Mouse (Mus musculus): Measurements from ENCODE around the gene Fgfr2. TPM values are rescaled to one million over a fixed set of nuclear protein-coding genes. Genes with fewer than 3 reads are reported as not detected.
"Not testable (repeated sequence)": the region's sequence is repeated elsewhere in the genome, so short reads cannot be mapped to it uniquely, and the experiment has no call there.

Fgfr2 gene
- polyA plus RNA-seq, 1 experiment from 2014 or later = not detected

- 94% methylated on average over 6 of the region's 6 CpGs for WGBS (ENCODE audit: missing documents)
- no peak overlapping the region for H3K27ac ChIP-seq
- no peak overlapping the region for H3K4me3 ChIP-seq (ENCODE audit: inconsistent target)
- H3K79me2 ChIP-seq (ENCODE audit: inconsistent target) = no peaks in the 10 kb centered on the region
- 0 out of 2 replicates have a peak, but pooled peaks cover 11% of the 10 kb centered on the region for H3K36me3 ChIP-seq (ENCODE audit: inconsistent target)
Observed at GRCm38 (mm10) chr7:130471045-130471444, 2652.1 kb downstream of the Fgfr2 start.

DNA sequence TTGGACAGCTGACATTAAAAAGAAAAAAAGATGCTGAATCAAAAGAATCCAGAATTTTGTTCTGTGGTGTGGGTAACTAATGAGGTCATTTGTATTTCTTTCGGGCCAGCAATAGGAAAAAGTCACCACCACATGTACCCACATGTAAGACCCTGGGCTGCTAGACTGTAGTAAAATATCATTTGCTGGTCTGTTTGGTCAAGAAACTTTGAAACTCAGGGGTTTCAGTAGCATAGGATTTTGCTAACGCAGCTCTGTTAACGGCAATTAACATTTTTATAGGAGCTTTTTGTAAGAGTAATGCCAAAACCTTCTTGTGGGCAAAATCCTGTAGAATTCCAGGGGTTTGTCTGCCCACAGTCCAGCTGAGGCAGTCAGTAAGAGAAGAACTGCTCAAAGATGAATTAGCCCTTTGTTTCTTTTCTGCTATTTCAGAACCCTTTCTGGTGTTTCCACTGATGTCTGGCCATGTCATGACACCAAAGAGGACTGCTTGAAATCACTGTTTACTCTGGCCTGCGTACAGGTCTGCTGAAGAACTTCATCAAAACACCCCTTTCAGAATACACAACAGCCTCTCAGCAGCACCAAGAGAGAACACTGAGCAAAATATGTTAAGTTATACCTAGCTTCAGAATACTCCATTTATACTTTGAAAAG lies 2667.4 kb downstream of the Fgfr2 start:
- WGBS (ENCODE audit: missing documents) = 94% methylated on average over 4 of the region's 4 CpGs
- Histone ChIP-seq H3K27ac (no peak overlapping the region), H3K79me2 (ENCODE audit: inconsistent target) (no peaks in the 10 kb centered on the region), H3K36me3 (ENCODE audit: inconsistent target) (peaks cover 36% of the 10 kb centered on the region), H3K4me3 (ENCODE audit: inconsistent target) (no peak overlapping the region)

DNA sequence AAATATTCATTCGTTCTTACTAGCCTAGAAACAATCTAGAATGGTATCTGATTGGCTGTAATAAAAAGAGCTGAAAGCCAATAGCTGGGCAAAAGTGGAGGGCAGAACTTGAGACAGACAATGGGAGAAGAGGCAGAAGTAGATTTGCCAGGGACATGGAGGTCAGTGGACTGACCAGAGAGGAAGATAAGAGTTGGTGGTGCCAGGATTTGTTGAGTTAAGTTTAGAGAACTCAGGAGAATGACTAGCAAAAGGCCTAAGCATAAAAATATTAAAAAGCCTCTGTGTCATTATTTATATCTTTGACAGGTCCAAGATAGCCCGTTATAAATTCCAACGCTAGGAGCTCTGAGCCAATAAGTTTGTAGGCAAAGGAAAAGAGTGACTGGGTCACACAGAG lies 2668.9 kb downstream of the Fgfr2 start:
- Histone ChIP-seq H3K27ac (no peak overlapping the region), H3K36me3 (ENCODE audit: inconsistent target) (peaks cover 27% of the 10 kb centered on the region), H3K4me3 (ENCODE audit: inconsistent target) (no peak overlapping the region), H3K79me2 (ENCODE audit: inconsistent target) (no peaks in the 10 kb centered on the region)
- WGBS (ENCODE audit: missing documents) = 88% methylated on average over 3 of the region's 3 CpGs

DNA sequence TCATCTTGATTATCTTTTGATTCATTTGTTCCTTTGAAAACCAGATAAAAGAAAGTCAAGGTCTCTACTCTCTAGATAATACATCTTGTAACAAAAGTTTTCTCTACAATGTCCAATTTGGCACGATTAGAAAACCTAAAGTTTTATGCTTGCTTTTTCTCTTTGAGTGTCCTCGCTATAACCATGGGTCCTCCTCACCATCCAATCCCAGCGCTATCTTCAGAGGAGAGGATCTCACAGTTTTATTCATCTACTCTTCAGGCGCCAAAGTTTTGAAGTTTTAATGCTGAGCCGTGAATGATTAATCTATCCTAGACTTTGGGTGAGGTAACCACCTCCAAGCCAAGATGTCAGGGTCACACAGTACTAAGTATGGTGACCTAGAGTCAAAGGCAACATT lies 2687.4 kb downstream of the Fgfr2 start:
- no peak overlapping the region for H3K27ac ChIP-seq
- no peaks in the 10 kb centered on the region; the same call in 1 of the 2 replicates for H3K36me3 ChIP-seq (ENCODE audit: inconsistent target)
- H3K79me2 ChIP-seq (ENCODE audit: inconsistent target) = no peaks in the 10 kb centered on the region
- WGBS (ENCODE audit: missing documents) = 95% methylated on average over 5 of the region's 5 CpGs
- H3K4me3 ChIP-seq (ENCODE audit: inconsistent target) = no peak overlapping the region

DNA sequence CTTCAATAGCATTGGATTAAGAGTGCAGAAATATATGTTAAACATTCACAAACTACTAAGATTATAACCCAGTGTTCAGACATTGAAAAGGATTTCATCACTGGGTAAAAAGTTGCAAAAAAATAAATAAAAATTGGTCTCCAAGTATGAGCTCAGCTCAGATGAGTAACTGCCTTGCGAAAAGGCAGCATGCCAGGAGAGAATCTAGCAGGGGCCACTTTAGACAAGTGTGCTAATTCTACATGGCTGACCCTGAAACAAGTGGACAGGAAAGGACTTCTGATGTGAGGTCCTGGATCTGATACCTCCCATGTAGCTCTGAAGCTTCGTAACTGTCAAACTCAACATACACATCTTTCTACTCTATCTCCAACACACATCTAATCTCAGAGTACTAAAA lies 2691.0 kb downstream of the Fgfr2 start:
- 95% methylated on average over 2 of the region's 2 CpGs for WGBS (ENCODE audit: missing documents)
- no peak overlapping the region for H3K27ac ChIP-seq
- H3K79me2 ChIP-seq (ENCODE audit: inconsistent target) = no peaks in the 10 kb centered on the region
- H3K4me3 ChIP-seq (ENCODE audit: inconsistent target) = no peak overlapping the region
- no peaks in the 10 kb centered on the region for H3K36me3 ChIP-seq (ENCODE audit: inconsistent target)

DNA sequence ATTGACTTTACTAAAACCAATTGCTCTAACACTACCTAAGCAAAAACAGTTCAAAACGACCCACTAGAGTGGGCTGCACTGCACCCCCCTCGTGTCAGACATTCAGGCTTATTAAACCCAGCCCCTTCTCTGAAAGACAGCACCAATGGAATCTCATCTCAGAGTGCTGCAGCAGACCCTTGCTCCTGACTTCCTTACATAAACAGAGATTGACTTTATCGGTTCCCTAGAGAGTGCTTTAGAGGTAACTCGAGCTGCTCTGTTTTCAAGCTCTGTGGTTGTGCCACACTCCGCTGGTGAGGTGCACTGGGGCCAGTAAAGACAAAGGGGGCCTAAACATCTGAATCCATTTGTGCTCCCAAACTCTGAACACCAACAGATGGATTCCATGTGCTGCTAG lies 2696.6 kb downstream of the Fgfr2 start:
- WGBS (ENCODE audit: missing documents) = 81% methylated on average over 5 of the region's 5 CpGs

GRCm38 (mm10) chr7:130425991-130426390 lies 2697.2 kb downstream of the Fgfr2 start:
- H3K27ac ChIP-seq = no peak overlapping the region

More for the DNA sequence above, 2696.6 kb downstream of the Fgfr2 start:
- Histone ChIP-seq H3K4me3 (ENCODE audit: inconsistent target) (no peak overlapping the region), H3K27ac (no peak overlapping the region), H3K79me2 (ENCODE audit: inconsistent target) (no peaks in the 10 kb centered on the region), H3K36me3 (ENCODE audit: inconsistent target) (no peaks in the 10 kb centered on the region)

GRCm38 (mm10) chr7:130419961-130420360 lies 2703.2 kb downstream of the Fgfr2 start:
- WGBS (ENCODE audit: missing documents) = 100% methylated on average over 1 of the region's 1 CpGs
- Histone ChIP-seq H3K79me2 (ENCODE audit: inconsistent target) (no peaks in the 10 kb centered on the region), H3K27ac (no peak overlapping the region), H3K4me3 (ENCODE audit: inconsistent target) (no peak overlapping the region), H3K36me3 (ENCODE audit: inconsistent target) (no peaks in the 10 kb centered on the region; the same call in 1 of the 2 replicates)

More at GRCm38 (mm10) chr7:130425991-130426390, 2697.2 kb downstream of the Fgfr2 start:
- Histone ChIP-seq H3K4me3 (ENCODE audit: inconsistent target) (no peak overlapping the region), H3K79me2 (ENCODE audit: inconsistent target) (no peaks in the 10 kb centered on the region), H3K36me3 (ENCODE audit: inconsistent target) (no peaks in the 10 kb centered on the region)
- WGBS (ENCODE audit: missing documents) = 87% methylated on average over 2 of the region's 2 CpGs

DNA sequence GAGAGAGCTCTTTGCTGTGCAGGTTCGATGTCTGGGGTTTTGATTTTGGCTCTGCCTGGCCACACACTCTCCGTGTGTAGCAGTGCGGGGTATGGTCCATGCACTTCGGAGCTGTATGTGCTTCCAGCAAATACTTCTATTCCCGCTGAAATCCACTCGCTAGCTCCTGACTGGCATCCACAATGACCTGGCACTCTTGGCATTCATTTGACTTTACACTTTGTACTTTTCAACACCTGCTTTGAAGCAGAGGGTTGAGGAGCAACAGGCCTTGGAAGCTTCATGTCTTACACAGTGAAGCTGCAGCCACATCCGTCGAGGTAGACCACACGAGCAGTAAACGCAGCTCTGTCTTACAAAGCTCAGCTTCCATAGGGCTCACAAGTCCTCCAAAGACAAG lies 2715.5 kb downstream of the Fgfr2 start:
- H3K27ac ChIP-seq = no peak overlapping the region
- 96% methylated on average over 10 of the region's 10 CpGs for WGBS (ENCODE audit: missing documents)
- H3K79me2 ChIP-seq (ENCODE audit: inconsistent target) = no peaks in the 10 kb centered on the region
- H3K4me3 ChIP-seq (ENCODE audit: inconsistent target) = no peak overlapping the region
- H3K36me3 ChIP-seq (ENCODE audit: inconsistent target) = no peaks in the 10 kb centered on the region

- H3K27ac ChIP-seq = no peak overlapping the region
- H3K4me3 ChIP-seq (ENCODE audit: inconsistent target) = no peak overlapping the region
- WGBS (ENCODE audit: missing documents) = 92% methylated on average over 2 of the region's 2 CpGs
- no peaks in the 10 kb centered on the region for H3K79me2 ChIP-seq (ENCODE audit: inconsistent target)
- H3K36me3 ChIP-seq (ENCODE audit: inconsistent target) = no peaks in the 10 kb centered on the region
Observed at GRCm38 (mm10) chr7:130403346-130403745, 2719.8 kb downstream of the Fgfr2 start.

DNA sequence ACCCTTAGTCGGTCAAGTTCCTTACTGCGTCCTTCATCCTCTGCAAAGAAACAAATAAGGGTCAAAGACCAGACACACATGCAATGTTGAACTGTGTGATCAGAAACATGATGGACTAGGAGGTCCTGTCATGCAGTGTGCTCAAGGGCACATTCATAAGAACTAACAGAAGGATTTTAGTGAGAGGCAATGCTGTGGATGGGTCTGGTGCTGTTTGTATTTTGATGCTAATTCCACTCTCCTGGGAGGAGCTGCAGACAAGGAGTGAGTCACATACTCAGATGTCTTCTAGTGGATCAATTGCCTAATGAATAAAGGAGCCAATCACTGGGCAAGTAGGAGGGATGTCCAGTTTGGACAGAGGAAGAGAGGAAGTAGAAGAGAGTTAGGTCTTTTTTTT lies 2728.5 kb downstream of the Fgfr2 start:
- H3K79me2 ChIP-seq (ENCODE audit: inconsistent target) = no peaks in the 10 kb centered on the region
- no peak overlapping the region for H3K4me3 ChIP-seq (ENCODE audit: inconsistent target)
- WGBS (ENCODE audit: missing documents) = 100% methylated on average over 2 of the region's 2 CpGs
- no peak overlapping the region for H3K27ac ChIP-seq
- H3K36me3 ChIP-seq (ENCODE audit: inconsistent target) = peaks cover 16% of the 10 kb centered on the region; the same call in 1 of the 2 replicates

DNA sequence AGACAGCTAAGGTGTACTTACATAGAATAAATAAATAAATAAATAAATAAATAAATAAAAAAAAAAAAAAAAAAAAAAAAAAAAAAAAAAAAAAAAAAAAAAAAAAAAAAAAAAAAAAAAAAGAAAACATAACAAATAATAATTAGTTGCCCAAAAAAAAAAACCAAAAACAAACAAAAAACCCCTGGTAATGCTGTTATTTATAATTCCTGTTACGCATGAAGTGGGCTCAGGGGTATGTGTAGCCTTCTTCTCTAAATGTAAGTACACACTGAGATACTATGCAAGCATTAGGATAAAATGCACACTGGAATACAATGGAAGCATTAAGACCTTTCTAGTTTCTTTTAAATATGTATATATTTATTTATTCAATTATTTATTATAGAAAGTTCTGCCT lies 2733.1 kb downstream of the Fgfr2 start:
- WGBS (ENCODE audit: missing documents) = 89% methylated on average over 1 of the region's 1 CpGs
- not testable (repeated sequence) for H3K27ac ChIP-seq; H3K4me3 ChIP-seq (ENCODE audit: inconsistent target); H3K79me2 ChIP-seq (ENCODE audit: inconsistent target)
- peaks cover 16% of the 10 kb centered on the region; the same call in 1 of the 2 replicates for H3K36me3 ChIP-seq (ENCODE audit: inconsistent target)

GRCm38 (mm10) chr7:130386308-130386707 lies 2736.8 kb downstream of the Fgfr2 start:
- 90% methylated on average over 3 of the region's 3 CpGs for WGBS (ENCODE audit: missing documents)
- no peak overlapping the region for H3K27ac ChIP-seq
- no peaks in the 10 kb centered on the region for H3K36me3 ChIP-seq (ENCODE audit: inconsistent target)
- no peaks in the 10 kb centered on the region for H3K79me2 ChIP-seq (ENCODE audit: inconsistent target)
- no peak overlapping the region for H3K4me3 ChIP-seq (ENCODE audit: inconsistent target)

DNA sequence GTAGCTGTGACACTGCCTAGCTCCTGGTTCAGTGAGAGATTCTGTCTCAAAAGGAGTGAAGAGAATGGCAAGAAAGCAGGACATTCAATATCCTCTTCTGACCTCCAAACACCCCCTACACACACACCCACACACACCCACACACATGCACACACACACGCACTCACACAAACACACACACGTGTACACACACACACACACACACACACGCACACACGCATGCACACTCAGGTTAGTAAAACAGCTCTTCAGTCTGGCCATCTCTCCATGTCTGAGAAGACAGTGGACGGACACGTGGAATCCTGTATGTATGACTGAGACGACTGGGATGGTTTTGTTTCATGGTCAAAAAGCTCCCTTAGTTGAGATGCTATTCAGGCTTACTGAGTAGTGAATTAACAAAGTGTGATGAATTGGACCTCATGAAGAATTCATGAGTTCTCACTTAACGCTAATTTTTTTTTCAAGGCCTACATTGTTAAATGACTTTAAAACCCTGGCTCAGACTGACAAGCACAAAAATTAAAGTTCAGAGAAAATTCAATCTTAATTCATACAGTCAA lies 2737.3 kb downstream of the Fgfr2 start:
- WGBS (ENCODE audit: missing documents) = 96% methylated on average over 5 of the region's 8 CpGs
- H3K27ac ChIP-seq = no peak overlapping the region
- no peaks in the 10 kb centered on the region for H3K36me3 ChIP-seq (ENCODE audit: inconsistent target)
- H3K4me3 ChIP-seq (ENCODE audit: inconsistent target) = no peak overlapping the region
- H3K79me2 ChIP-seq (ENCODE audit: inconsistent target) = no peaks in the 10 kb centered on the region

- WGBS (ENCODE audit: missing documents) = 95% methylated on average over 13 of the region's 13 CpGs
- Histone ChIP-seq H3K36me3 (ENCODE audit: inconsistent target) (no peaks in the 10 kb centered on the region), H3K27ac (no peak overlapping the region), H3K4me3 (ENCODE audit: inconsistent target) (no peak overlapping the region), H3K79me2 (ENCODE audit: inconsistent target) (no peaks in the 10 kb centered on the region)
Observed at GRCm38 (mm10) chr7:130382126-130382525, 2741.0 kb downstream of the Fgfr2 start.

Data from macrophage (primary cell).